Mouse (Mus musculus): ENCODE data around the gene Ahctf1. TPM values are rescaled to one million over a fixed set of nuclear protein-coding genes. Genes with fewer than 3 reads are reported as not detected.
A peak's percentile ranks its signal among the peaks of the same experiment; 100 is the strongest.

Ahctf1 gene
- 6.6 TPM for polyA plus RNA-seq (2012; fragmentation: generic; extraction: Trizol)

GRCm38 (mm10) chr1:179803513-179804139 lies at the start of gene Ahctf1:
Gene Ahctf1, minus strand, starts transcription at chr1:179803680.
- peak within 1 kb of the TSS; percentile 89 for H3K4me2 ChIP-seq (ENCODE audit: low read depth)
- H3K79me2 ChIP-seq (ENCODE audit: control insufficient read depth, insufficient read depth), result peaks cover 43% of the 10 kb centered on the region
- TF ChIP-seq MYOG (IDR thresholded peaks at IDR 0.05; ENCODE audit: control insufficient read depth in 1 of 3, insufficient read depth in 1 of 3, insufficient read length in 2 of 3, low read depth in 2 of 3) (peak in 2 of 3 experiments; percentile 19 to 43), POLR2A (IDR thresholded peaks at IDR 0.05; ENCODE audit: insufficient read length, low read depth) (peak; percentile 97), MAX (IDR thresholded peaks at IDR 0.05; ENCODE audit: low read depth) (no peak), E2F4 (IDR thresholded peaks at IDR 0.05; ENCODE audit: insufficient read depth) (peak; percentile 97), POLR2AphosphoS2 (IDR thresholded peaks at IDR 0.05; ENCODE audit: insufficient read length, low read depth) (peak; percentile 99), MYOD1 (IDR thresholded peaks at IDR 0.05; ENCODE audit: control insufficient read depth in 1 of 3, insufficient read length in 2 of 3, low read depth in 2 of 3) (peak in 1 of 3 experiments; percentile 27), REST (IDR thresholded peaks at IDR 0.05; ENCODE audit: insufficient read depth, insufficient read length) (peak; percentile 24), SRF (IDR thresholded peaks at IDR 0.05; ENCODE audit: control insufficient read depth, insufficient read length, low read depth) (no peak)
- H3K4me3 ChIP-seq, result peak within 1 kb of the TSS; percentile 61
- H3K27me3 ChIP-seq (ENCODE audit: control insufficient read depth, insufficient read depth, insufficient read length), result no peaks in the 10 kb centered on the region
- H3K36me3 ChIP-seq (ENCODE audit: control insufficient read depth, insufficient read depth), result peaks cover 8% of the 10 kb centered on the region
- peak within 1 kb of the TSS; percentile 92 for H3ac ChIP-seq (ENCODE audit: control insufficient read depth, insufficient read length)

- Histone ChIP-seq H3K4me2 (ENCODE audit: low read depth) (peak overlapping the region; percentile 78), H3K36me3 (ENCODE audit: control insufficient read depth, insufficient read depth) (no peaks in the 10 kb centered on the region), H3K4me3 (peak overlapping the region; percentile 15), H3K27me3 (ENCODE audit: control insufficient read depth, insufficient read depth, insufficient read length) (no peaks in the 10 kb centered on the region), H3ac (ENCODE audit: control insufficient read depth, insufficient read length) (no peak overlapping the region), H3K79me2 (ENCODE audit: control insufficient read depth, insufficient read depth) (no peaks in the 10 kb centered on the region)
- TF ChIP-seq MYOD1 (IDR thresholded peaks at IDR 0.05; ENCODE audit: control insufficient read depth in 1 of 3, insufficient read length in 2 of 3, low read depth in 2 of 3) (no peak), POLR2AphosphoS2 (IDR thresholded peaks at IDR 0.05; ENCODE audit: insufficient read length, low read depth) (no peak), TCF12 (IDR thresholded peaks at IDR 0.05; ENCODE audit: insufficient read depth, poor library complexity, severe bottlenecking) (no peak), E2F4 (IDR thresholded peaks at IDR 0.05; ENCODE audit: insufficient read depth) (no peak), REST (IDR thresholded peaks at IDR 0.05; ENCODE audit: insufficient read depth, insufficient read length) (no peak), MYOG (IDR thresholded peaks at IDR 0.05; ENCODE audit: control insufficient read depth in 1 of 3, insufficient read depth in 1 of 3, insufficient read length in 2 of 3, low read depth in 2 of 3) (no peak), SRF (IDR thresholded peaks at IDR 0.05; ENCODE audit: control insufficient read depth, insufficient read length, low read depth) (no peak), USF1 (IDR thresholded peaks at IDR 0.05; ENCODE audit: low read depth) (no peak), TCF3 (IDR thresholded peaks at IDR 0.05; ENCODE audit: insufficient read length, low read depth) (no peak), MAX (IDR thresholded peaks at IDR 0.05; ENCODE audit: low read depth) (no peak), CEBPB (IDR thresholded peaks at IDR 0.05; ENCODE audit: insufficient read depth, poor library complexity, severe bottlenecking) (no peak), POLR2A (IDR thresholded peaks at IDR 0.05; ENCODE audit: insufficient read length, low read depth) (no peak)
These were observed 44.4 kb upstream of the Ahctf1 start for GRCm38 (mm10) chr1:179847759-179848389.

DNA sequence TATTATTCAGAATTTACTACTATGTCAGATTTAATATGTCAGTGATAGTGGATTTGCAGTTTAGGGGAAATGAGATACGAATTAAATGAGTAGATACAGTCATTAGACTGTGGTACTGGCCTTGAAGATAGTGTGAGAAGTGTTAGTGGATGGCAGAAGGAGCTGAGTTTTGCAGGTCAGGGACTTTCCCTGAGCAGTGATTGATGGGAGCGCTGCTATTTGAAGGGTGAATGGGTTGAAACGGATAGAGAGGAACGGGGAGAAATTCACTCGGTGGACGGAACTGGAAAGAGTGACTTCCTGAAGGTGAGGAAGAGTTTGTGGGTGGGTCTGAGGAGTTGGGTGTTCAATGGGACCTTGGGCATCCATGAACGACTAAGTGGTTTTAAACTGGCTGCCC lies 43.7 kb upstream of the Ahctf1 start:
- H3ac ChIP-seq (ENCODE audit: control insufficient read depth, insufficient read length), result no peak overlapping the region
- H3K27me3 ChIP-seq (ENCODE audit: control insufficient read depth, insufficient read depth, insufficient read length), result no peaks in the 10 kb centered on the region
- H3K36me3 ChIP-seq (ENCODE audit: control insufficient read depth, insufficient read depth), result no peaks in the 10 kb centered on the region
- no peaks in the 10 kb centered on the region for H3K79me2 ChIP-seq (ENCODE audit: control insufficient read depth, insufficient read depth)
- peak overlapping the region; percentile 78 for H3K4me2 ChIP-seq (ENCODE audit: low read depth)
- H3K4me3 ChIP-seq, result peak overlapping the region; percentile 15
- TF ChIP-seq TCF12 (IDR thresholded peaks at IDR 0.05; ENCODE audit: insufficient read depth, poor library complexity, severe bottlenecking) (no peak), TCF3 (IDR thresholded peaks at IDR 0.05; ENCODE audit: insufficient read length, low read depth) (no peak), POLR2AphosphoS2 (IDR thresholded peaks at IDR 0.05; ENCODE audit: insufficient read length, low read depth) (no peak), MYOG (IDR thresholded peaks at IDR 0.05; ENCODE audit: control insufficient read depth in 1 of 3, insufficient read depth in 1 of 3, insufficient read length in 2 of 3, low read depth in 2 of 3) (no peak), POLR2A (IDR thresholded peaks at IDR 0.05; ENCODE audit: insufficient read length, low read depth) (no peak), MYOD1 (IDR thresholded peaks at IDR 0.05; ENCODE audit: control insufficient read depth in 1 of 3, insufficient read length in 2 of 3, low read depth in 2 of 3) (no peak), MAX (IDR thresholded peaks at IDR 0.05; ENCODE audit: low read depth) (no peak), SRF (IDR thresholded peaks at IDR 0.05; ENCODE audit: control insufficient read depth, insufficient read length, low read depth) (no peak), USF1 (IDR thresholded peaks at IDR 0.05; ENCODE audit: low read depth) (no peak), E2F4 (IDR thresholded peaks at IDR 0.05; ENCODE audit: insufficient read depth) (no peak), REST (IDR thresholded peaks at IDR 0.05; ENCODE audit: insufficient read depth, insufficient read length) (no peak), CEBPB (IDR thresholded peaks at IDR 0.05; ENCODE audit: insufficient read depth, poor library complexity, severe bottlenecking) (no peak)

GRCm38 (mm10) chr1:179845832-179846499 lies 42.5 kb upstream of the Ahctf1 start:
- Histone ChIP-seq H3ac (ENCODE audit: control insufficient read depth, insufficient read length) (no peak overlapping the region), H3K4me3 (no peak overlapping the region), H3K4me2 (ENCODE audit: low read depth) (no peak overlapping the region), H3K27me3 (ENCODE audit: control insufficient read depth, insufficient read depth, insufficient read length) (no peaks in the 10 kb centered on the region), H3K36me3 (ENCODE audit: control insufficient read depth, insufficient read depth) (no peaks in the 10 kb centered on the region), H3K79me2 (ENCODE audit: control insufficient read depth, insufficient read depth) (no peaks in the 10 kb centered on the region)
- TF ChIP-seq TCF12 (IDR thresholded peaks at IDR 0.05; ENCODE audit: insufficient read depth, poor library complexity, severe bottlenecking), result no peak
- TF ChIP-seq POLR2A (IDR thresholded peaks at IDR 0.05; ENCODE audit: insufficient read length, low read depth), result no peak
- no peak for TF ChIP-seq USF1 (IDR thresholded peaks at IDR 0.05; ENCODE audit: low read depth)
- TF ChIP-seq MAX (IDR thresholded peaks at IDR 0.05; ENCODE audit: low read depth), result no peak
- no peak for TF ChIP-seq POLR2AphosphoS2 (IDR thresholded peaks at IDR 0.05; ENCODE audit: insufficient read length, low read depth)
- no peak for TF ChIP-seq TCF3 (IDR thresholded peaks at IDR 0.05; ENCODE audit: insufficient read length, low read depth)
- TF ChIP-seq SRF (IDR thresholded peaks at IDR 0.05; ENCODE audit: control insufficient read depth, insufficient read length, low read depth), result no peak
- no peak for TF ChIP-seq MYOG (IDR thresholded peaks at IDR 0.05; ENCODE audit: control insufficient read depth in 1 of 3, insufficient read depth in 1 of 3, insufficient read length in 2 of 3, low read depth in 2 of 3)
- TF ChIP-seq E2F4 (IDR thresholded peaks at IDR 0.05; ENCODE audit: insufficient read depth), result no peak
- TF ChIP-seq MYOD1 (IDR thresholded peaks at IDR 0.05; ENCODE audit: control insufficient read depth in 1 of 3, insufficient read length in 2 of 3, low read depth in 2 of 3), result no peak
- no peak for TF ChIP-seq REST (IDR thresholded peaks at IDR 0.05; ENCODE audit: insufficient read depth, insufficient read length)
- TF ChIP-seq CEBPB (IDR thresholded peaks at IDR 0.05; ENCODE audit: insufficient read depth, poor library complexity, severe bottlenecking), result no peak

Measured in myocyte (in vitro differentiated cells).